Mouse (Mus musculus) hindbrain, embryonic 12.5 days (tissue): Measurements from ENCODE around the gene B3gnt7. TPM values are rescaled to one million over a fixed set of nuclear protein-coding genes. Genes with fewer than 3 reads are reported as not detected.

ENCODE experiments used
- ATAC-seq: fragments of 200-750 bp; cut with Nextera tagmentation; 2 replicates; pipeline ENCODE4 v1.8.0; 2017; ENCODE audit warnings: moderate TSS enrichment; ENCODE audit not compliant: low FRiP score
- H3K27ac ChIP-seq: fragments of 300-500 bp; sonication (generic); 2 replicates; pipeline ENCODE4 v1.5.1; 2016; ENCODE audit warnings: mild to moderate bottlenecking
- H3K27me3 ChIP-seq: fragments of 300-500 bp; sonication (generic); 2 replicates; pipeline ENCODE4 v1.6.1; 2016; ENCODE audit warnings: mild to moderate bottlenecking
- H3K36me3 ChIP-seq: fragments of 300-500 bp; sonication (generic); 2 replicates; pipeline ENCODE4 v1.6.1; 2016; ENCODE audit warnings: mild to moderate bottlenecking
- H3K4me1 ChIP-seq: fragments of 300-500 bp; sonication (generic); 2 replicates; pipeline ENCODE4 v1.6.1; 2016
- H3K4me2 ChIP-seq: fragments of 300-500 bp; sonication (generic); replicated peaks from 2 replicates; pipeline ENCODE4 v1.6.1; 2016; ENCODE audit warnings: mild to moderate bottlenecking
- H3K4me3 ChIP-seq: fragments of 300-500 bp; sonication (generic); 2 replicates; pipeline ENCODE4 v1.5.1; 2016; ENCODE audit warnings: mild to moderate bottlenecking
- H3K9ac ChIP-seq: fragments of 300-500 bp; sonication (generic); 2 replicates; pipeline ENCODE4 v1.6.1; 2016; ENCODE audit warnings: mild to moderate bottlenecking, moderate library complexity
- H3K9me3 ChIP-seq: fragments of 300-500 bp; sonication (generic); replicated peaks from 2 replicates; pipeline ENCODE4 v1.6.1; 2016; ENCODE audit warnings: mild to moderate bottlenecking
- WGBS: fragments of 180-500 bp; shearing (Covaris S2); methylation state at CpG from one replicate; pipeline ENCODE4 v1.1.7; 2016; 5-methylcytosine and 5-hydroxymethylcytosine counted together
- polyA plus RNA-seq: library from polyadenylated mRNA; unstranded; fragments of >200 nt; fragmentation: Nextera tagmentation; extraction: Ambion mirVana; gene quantifications from 2 replicates; pipeline ENCODE4 v1.2.1, GENCODE M21; 2016

Gene B3gnt7
- polyA plus RNA-seq, 1 experiment from 2014 or later: 4.0 TPM

GRCm38 (mm10) chr1:86306686-86307085 lies 4.1 kb downstream of the B3gnt7 start:
- H3K4me1 ChIP-seq: peaks cover 15% of the 10 kb centered on the region
- WGBS: 88% methylated on average over 3 of the region's 3 CpGs

GRCm38 (mm10) chr1:86307177-86307762 lies 4.6 kb downstream of the B3gnt7 start:
- WGBS: 92% methylated on average over 7 of the region's 7 CpGs
- ATAC-seq: no peak
- H3K4me1 ChIP-seq: peaks cover 15% of the 10 kb centered on the region
- peaks cover 48% of the 10 kb centered on the region for H3K27me3 ChIP-seq
- H3K27ac ChIP-seq: no peak overlapping the region
- H3K9me3 ChIP-seq: no peaks in the 10 kb centered on the region
- H3K36me3 ChIP-seq: no peaks in the 10 kb centered on the region
- H3K4me3 ChIP-seq: no peak overlapping the region
- no peak overlapping the region for H3K4me2 ChIP-seq
- no peak overlapping the region for H3K9ac ChIP-seq

More at GRCm38 (mm10) chr1:86306686-86307085, 4.1 kb downstream of the B3gnt7 start:
- Histone ChIP-seq H3K27ac (no peak overlapping the region), H3K4me3 (no peak overlapping the region), H3K9me3 (no peaks in the 10 kb centered on the region), H3K27me3 (peaks cover 53% of the 10 kb centered on the region), H3K36me3 (no peaks in the 10 kb centered on the region), H3K4me2 (no peak overlapping the region), H3K9ac (no peak overlapping the region)
- ATAC-seq: no peak

- Histone ChIP-seq H3K4me3 (no peak overlapping the region), H3K27ac (no peak overlapping the region), H3K27me3 (peaks cover 45% of the 10 kb centered on the region), H3K9me3 (no peaks in the 10 kb centered on the region), H3K36me3 (no peaks in the 10 kb centered on the region), H3K4me1 (peaks cover 12% of the 10 kb centered on the region), H3K4me2 (no peak overlapping the region), H3K9ac (no peak overlapping the region)
- no peak for ATAC-seq
- 32% methylated on average over 4 of the region's 4 CpGs for WGBS
These were observed 5.4 kb downstream of the B3gnt7 start for GRCm38 (mm10) chr1:86307871-86308641.

GRCm38 (mm10) chr1:86309270-86309833 lies 6.7 kb downstream of the B3gnt7 start:
- peaks cover 17% of the 10 kb centered on the region for H3K4me1 ChIP-seq
- no peak for ATAC-seq
- H3K4me2 ChIP-seq: no peak overlapping the region
- no peaks in the 10 kb centered on the region for H3K9me3 ChIP-seq
- H3K36me3 ChIP-seq: no peaks in the 10 kb centered on the region
- H3K27me3 ChIP-seq: peaks cover 37% of the 10 kb centered on the region
- H3K27ac ChIP-seq: no peak overlapping the region
- H3K4me3 ChIP-seq: no peak overlapping the region
- WGBS: 91% methylated on average over 7 of the region's 7 CpGs
- H3K9ac ChIP-seq: no peak overlapping the region

GRCm38 (mm10) chr1:86310536-86311310 lies 8.1 kb downstream of the B3gnt7 start:
- no peaks in the 10 kb centered on the region for H3K9me3 ChIP-seq
- no peaks in the 10 kb centered on the region for H3K36me3 ChIP-seq
- ATAC-seq: no peak
- no peak overlapping the region for H3K27ac ChIP-seq
- no peak overlapping the region for H3K4me2 ChIP-seq
- H3K4me1 ChIP-seq: peaks cover 17% of the 10 kb centered on the region
- no peak overlapping the region for H3K9ac ChIP-seq
- H3K4me3 ChIP-seq: no peak overlapping the region
- peaks cover 25% of the 10 kb centered on the region for H3K27me3 ChIP-seq
- 14% methylated on average over 15 of the region's 15 CpGs for WGBS

GRCm38 (mm10) chr1:86311467-86312005 lies 8.9 kb downstream of the B3gnt7 start:
- H3K9ac ChIP-seq: no peak overlapping the region
- no peak overlapping the region for H3K27ac ChIP-seq
- WGBS: 22% methylated on average over 10 of the region's 10 CpGs
- no peak for ATAC-seq
- H3K27me3 ChIP-seq: peaks cover 21% of the 10 kb centered on the region
- H3K4me3 ChIP-seq: no peak overlapping the region
- H3K4me2 ChIP-seq: no peak overlapping the region
- no peaks in the 10 kb centered on the region for H3K36me3 ChIP-seq
- peaks cover 17% of the 10 kb centered on the region for H3K4me1 ChIP-seq
- H3K9me3 ChIP-seq: no peaks in the 10 kb centered on the region

GRCm38 (mm10) chr1:86312269-86312668 lies 9.6 kb downstream of the B3gnt7 start:
- H3K36me3 ChIP-seq: no peaks in the 10 kb centered on the region
- H3K27ac ChIP-seq: no peak overlapping the region
- no peak overlapping the region for H3K4me2 ChIP-seq
- ATAC-seq: no peak
- H3K4me3 ChIP-seq: no peak overlapping the region
- no peak overlapping the region for H3K9ac ChIP-seq
- peaks cover 19% of the 10 kb centered on the region for H3K27me3 ChIP-seq
- peaks cover 17% of the 10 kb centered on the region for H3K4me1 ChIP-seq
- 75% methylated on average over 3 of the region's 3 CpGs for WGBS
- H3K9me3 ChIP-seq: no peaks in the 10 kb centered on the region

- no peak overlapping the region for H3K4me3 ChIP-seq
- WGBS: 42% methylated on average over 16 of the region's 16 CpGs
- no peak overlapping the region for H3K27ac ChIP-seq
- peaks cover 11% of the 10 kb centered on the region for H3K27me3 ChIP-seq
- no peak overlapping the region for H3K9ac ChIP-seq
- no peaks in the 10 kb centered on the region for H3K36me3 ChIP-seq
- ATAC-seq: no peak
- peak overlapping the region; percentile 19; the same call in 1 of the 2 replicates for H3K4me2 ChIP-seq
- H3K9me3 ChIP-seq: no peaks in the 10 kb centered on the region
- peaks cover 17% of the 10 kb centered on the region for H3K4me1 ChIP-seq
These were observed 10.6 kb downstream of the B3gnt7 start for GRCm38 (mm10) chr1:86313096-86313771.

- Histone ChIP-seq H3K36me3 (no peaks in the 10 kb centered on the region), H3K9me3 (no peaks in the 10 kb centered on the region), H3K9ac (no peak overlapping the region), H3K4me3 (no peak overlapping the region), H3K27ac (no peak overlapping the region), H3K4me1 (peaks cover 17% of the 10 kb centered on the region), H3K27me3 (peaks cover 10% of the 10 kb centered on the region), H3K4me2 (peak overlapping the region; percentile 19; the same call in 1 of the 2 replicates)
- ATAC-seq: no peak
- 30% methylated on average over 15 of the region's 15 CpGs for WGBS
These were observed 11.1 kb downstream of the B3gnt7 start for GRCm38 (mm10) chr1:86313772-86314125.

GRCm38 (mm10) chr1:86320822-86321413 lies 18.3 kb downstream of the B3gnt7 start:
- Histone ChIP-seq H3K27ac (no peak overlapping the region), H3K4me2 (no peak overlapping the region), H3K36me3 (no peaks in the 10 kb centered on the region), H3K9ac (no peak overlapping the region), H3K9me3 (no peaks in the 10 kb centered on the region), H3K27me3 (no peaks in the 10 kb centered on the region), H3K4me1 (no peaks in the 10 kb centered on the region), H3K4me3 (no peak overlapping the region)
- 90% methylated on average over 7 of the region's 8 CpGs for WGBS
- ATAC-seq: no peak

GRCm38 (mm10) chr1:86336330-86336729 lies 33.7 kb downstream of the B3gnt7 start:
- no peak overlapping the region for H3K9ac ChIP-seq
- WGBS: 36% methylated on average over 2 of the region's 2 CpGs
- H3K27ac ChIP-seq: no peak overlapping the region
- H3K9me3 ChIP-seq: no peaks in the 10 kb centered on the region
- ATAC-seq: no peak
- no peaks in the 10 kb centered on the region for H3K36me3 ChIP-seq
- H3K27me3 ChIP-seq: no peaks in the 10 kb centered on the region
- H3K4me1 ChIP-seq: no peaks in the 10 kb centered on the region
- H3K4me2 ChIP-seq: no peak overlapping the region
- H3K4me3 ChIP-seq: no peak overlapping the region
